Mouse (Mus musculus): Measurements from ENCODE around the gene Wdr45b.
A peak's percentile ranks its signal among the peaks of the same experiment; 100 is the strongest.
"Not testable (repeated sequence)": the region's sequence is repeated elsewhere in the genome, so short reads cannot be mapped to it uniquely, and the experiment has no call there.

The Wdr45b gene

DNA sequence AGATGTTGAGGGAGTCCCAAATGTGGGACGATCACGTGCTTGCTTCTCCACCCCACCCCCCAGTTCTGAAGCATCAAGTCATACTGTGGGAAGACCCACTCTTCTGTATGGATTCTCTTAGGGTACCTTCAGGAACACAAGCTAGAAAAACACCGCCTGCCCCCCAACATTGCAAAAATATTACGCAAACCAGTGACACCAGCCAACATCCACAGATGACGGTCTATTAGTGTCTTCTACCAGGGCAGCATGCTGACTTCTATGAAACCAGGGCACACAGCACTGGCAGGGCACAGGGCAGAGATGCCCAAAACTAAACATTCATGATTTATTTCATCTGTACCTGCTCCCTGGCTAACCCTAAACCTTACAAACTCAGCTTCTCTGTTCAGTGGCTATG lies 27.6 kb downstream of the Wdr45b start:
- DNase-seq, result no peak

- no peak for DNase-seq
These were observed 28.2 kb downstream of the Wdr45b start for GRCm38 (mm10) chr11:121326034-121326433.

DNA sequence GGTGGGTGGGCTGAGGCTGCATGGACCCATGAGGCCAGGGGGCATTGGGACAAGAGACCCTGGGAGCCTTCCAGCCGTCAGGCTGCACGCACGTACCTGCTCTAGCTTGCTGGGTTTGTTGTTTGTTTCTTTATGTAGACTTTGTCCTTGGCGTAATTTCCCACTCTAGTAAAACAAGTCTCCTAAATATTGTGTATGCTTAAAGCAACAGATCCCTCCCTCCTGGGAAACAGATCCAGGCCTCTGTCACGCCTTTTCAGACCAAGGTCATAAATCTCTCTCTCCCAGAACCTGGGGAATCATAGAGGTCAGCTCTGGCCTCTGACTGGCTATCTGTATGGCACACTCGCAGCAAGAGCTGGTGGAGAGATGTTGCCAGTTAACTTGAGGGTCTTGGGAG lies 46.5 kb downstream of the Wdr45b start:
- not testable (repeated sequence) for DNase-seq

DNA sequence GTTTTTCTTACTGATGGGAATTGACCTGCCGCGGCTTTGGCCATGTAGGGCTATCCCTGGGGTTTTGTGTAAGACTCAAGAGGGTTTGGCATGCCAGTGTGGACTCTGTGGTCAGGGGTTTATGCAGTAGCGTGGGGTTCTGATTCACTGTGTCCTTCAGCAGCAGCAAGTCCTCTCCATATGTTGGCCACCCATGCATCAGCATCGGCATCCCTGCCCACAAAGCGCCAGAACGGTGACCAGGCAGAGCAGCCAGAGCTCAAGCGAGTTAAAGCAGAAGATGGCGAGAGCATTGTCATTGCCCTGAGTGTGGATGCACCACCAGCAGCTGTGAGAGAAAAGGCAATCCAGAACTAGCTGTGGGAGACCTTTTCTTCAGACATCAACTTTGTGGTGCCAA lies 47.6 kb downstream of the Wdr45b start:
- DNase-seq, result no peak

- no peak for DNase-seq
These were observed 48.9 kb downstream of the Wdr45b start for GRCm38 (mm10) chr11:121305371-121305770.

DNA sequence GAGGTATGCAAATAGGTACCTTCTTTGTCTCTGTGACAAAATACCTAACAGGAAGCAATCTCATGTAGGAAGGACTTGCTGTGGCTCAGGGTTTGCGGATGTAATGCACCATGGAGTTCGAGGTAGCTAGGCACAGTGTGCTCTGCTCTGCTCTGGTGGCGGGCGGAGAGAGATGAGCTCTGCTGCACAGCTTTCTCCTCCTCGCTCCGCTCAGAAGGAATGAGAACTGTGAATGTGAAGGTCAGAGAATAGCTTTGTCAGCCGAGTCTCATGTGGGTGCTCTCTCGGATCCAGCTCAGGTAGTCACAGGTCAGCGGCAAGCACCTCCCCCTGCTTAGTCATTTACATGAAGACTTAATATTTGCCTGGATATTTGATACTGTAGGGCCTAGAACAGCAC lies 54.0 kb downstream of the Wdr45b start:
- no peak for DNase-seq

DNA sequence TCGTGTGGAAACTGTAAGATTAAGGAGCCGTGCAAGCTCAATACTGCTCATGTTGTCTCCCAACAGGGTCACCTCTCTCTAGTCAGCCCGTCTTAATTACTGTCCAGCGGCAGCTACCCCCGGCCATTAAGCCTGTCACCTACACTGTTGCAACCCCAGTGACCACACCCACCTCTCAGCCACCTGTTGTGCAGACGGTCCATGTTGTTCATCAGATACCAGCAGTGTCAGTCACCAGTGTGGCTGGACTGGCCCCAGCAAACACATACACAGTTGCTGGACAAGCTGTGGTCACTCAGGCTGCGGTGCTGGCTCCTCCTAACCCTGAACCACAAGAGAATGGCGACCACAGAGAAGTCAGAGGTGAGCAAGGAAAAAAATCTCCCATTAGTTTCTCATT lies 55.8 kb downstream of the Wdr45b start:
- no peak for DNase-seq

DNA sequence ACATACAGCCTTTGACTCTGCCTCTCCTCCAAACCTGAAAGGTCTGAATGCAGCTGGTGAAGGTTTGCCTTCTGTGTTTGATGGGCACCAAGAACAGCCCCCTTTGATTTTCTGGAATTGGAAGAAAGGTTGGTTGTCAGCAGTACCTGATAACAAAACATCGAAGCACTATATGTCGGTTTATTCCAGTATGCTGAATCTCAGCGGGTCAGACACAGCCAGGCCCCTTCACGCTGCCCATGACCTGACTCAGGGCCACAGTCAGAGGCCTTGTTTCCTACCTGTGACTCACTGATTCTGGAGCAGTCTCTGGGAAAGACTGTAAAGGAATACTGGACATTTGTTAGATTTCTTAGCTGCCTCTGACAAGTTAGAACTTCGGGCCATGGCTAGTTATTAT lies 59.5 kb downstream of the Wdr45b start:
- no peak for DNase-seq

GRCm38 (mm10) chr11:121289859-121290258 lies 64.4 kb downstream of the Wdr45b start:
- DNase-seq, result peak; percentile 8

- no peak for DNase-seq
These were observed 71.3 kb downstream of the Wdr45b start for GRCm38 (mm10) chr11:121282911-121283310.

DNA sequence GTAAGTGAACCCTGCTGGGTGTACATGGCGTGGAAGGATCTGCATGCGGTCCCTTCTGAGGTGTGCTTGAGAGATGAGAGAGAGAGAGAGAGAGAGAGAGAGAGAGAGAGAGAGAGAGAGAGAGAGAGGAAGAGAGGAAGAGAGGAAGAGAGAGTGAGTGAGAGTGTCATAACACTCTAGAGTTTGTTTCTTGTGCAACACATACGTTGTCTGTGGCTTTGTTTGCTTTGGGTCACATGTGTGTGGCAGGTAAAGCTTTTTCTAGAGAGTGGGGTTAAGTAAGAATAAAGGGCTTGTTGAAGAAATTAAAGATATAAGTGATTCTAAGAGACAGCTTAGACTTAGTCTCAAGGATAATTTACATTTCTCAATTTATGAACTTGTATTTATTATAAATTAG lies 76.2 kb downstream of the Wdr45b start:
- DNase-seq, result no peak

DNA sequence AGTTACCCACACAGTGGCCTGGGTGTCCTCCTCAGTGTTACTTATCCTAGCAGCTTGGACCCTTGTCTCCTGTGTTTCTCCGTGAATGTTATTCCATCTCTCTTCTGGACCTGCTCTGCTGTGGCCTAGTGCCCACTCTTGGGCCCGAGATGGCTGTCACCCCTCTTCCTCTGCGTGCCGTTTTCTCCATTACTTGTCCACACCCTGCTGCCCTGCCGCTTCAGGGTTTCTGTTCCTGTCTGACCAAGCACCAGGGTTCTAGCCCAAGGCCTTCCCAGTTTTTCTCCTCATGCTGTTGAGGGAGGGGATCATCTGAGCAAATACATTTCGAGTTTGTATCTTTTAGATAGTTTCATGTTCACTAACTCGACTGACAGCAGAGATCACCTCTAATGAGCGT lies 76.7 kb downstream of the Wdr45b start:
- no peak for DNase-seq

All from retina, postnatal 1 day (tissue).